Mouse (Mus musculus): ENCODE data around the gene Uggt2. TPM values are rescaled to one million over a fixed set of nuclear protein-coding genes. Genes with fewer than 3 reads are reported as not detected.

Gene Uggt2
- 18.5 TPM for polyA plus RNA-seq (2021)

DNA sequence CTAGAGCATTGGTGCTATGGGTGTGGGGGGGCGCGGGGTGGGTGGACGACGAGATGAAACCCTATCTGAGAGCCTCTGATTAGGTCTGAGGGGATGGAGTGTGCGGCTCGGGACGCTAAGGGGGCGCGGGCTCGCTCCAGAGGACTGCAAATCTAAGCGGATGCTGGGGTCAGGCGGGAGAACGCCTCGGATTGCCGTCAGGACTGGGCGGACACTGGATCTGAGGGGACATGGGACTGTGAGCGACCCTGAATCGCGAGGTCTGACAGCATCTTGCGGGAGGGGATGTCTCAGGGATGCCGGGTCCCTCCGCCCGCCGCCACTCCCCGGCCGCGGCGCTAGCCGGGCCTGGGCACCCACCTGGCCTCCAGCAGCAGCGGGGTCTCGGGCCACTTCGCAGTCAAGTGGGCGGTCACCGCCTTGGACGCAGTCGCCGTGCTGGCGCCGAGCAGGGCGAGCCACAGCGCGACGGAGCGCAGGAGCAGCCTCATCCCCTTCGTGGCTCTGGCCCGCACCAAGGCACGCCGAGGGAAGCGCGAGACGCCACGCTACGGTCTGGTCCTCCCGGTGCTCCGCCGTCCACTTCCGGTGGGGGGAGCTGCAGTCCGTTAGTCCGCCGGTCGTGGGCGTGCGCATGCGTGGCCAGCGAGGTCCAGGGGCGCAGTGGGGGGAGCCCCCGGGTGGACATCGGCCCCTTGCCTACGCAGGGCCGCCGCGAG lies at the start of gene Uggt2:
Gene Uggt2, minus strand, starts transcription at position 580 of the 719 bp plus-strand sequence.
- POLR2A ChIA-PET: no interaction called here
- ATAC-seq: peak; percentile 98
- in situ Hi-C loops (cut with MboI; ENCODE audit: low pct_unique_long_range_greater_than_20kb): loop anchor here (25.0 kb wide), 1 partner anchor 963 kb away; no protein-coding TSS in a partner anchor
- CTCF ChIA-PET: interaction anchor here (1.3 to 1.4 kb wide), 2 partner anchors 13 to 281 kb away, joined by 3 read pairs; no protein-coding TSS in a partner anchor
- DNase-seq (ENCODE audit: low read depth, low spot score): peak; percentile 22
- H3K27me3 ChIP-seq: no peaks in the 10 kb centered on the region
- TF ChIP-seq CTCF (IDR thresholded peaks at IDR 0.05): peak; percentile 98

- POLR2A ChIA-PET: interaction anchor here (0.5 kb wide), 1 partner anchor 35 kb away, joined by 4 read pairs; no protein-coding TSS in a partner anchor
- in situ Hi-C loops (cut with MboI; ENCODE audit: low pct_unique_long_range_greater_than_20kb): no loop called here
- DNase-seq (ENCODE audit: low read depth, low spot score) (no peak), ATAC-seq (no peak)
- H3K27me3 ChIP-seq: peaks cover 43% of the 10 kb centered on the region
- no peak for TF ChIP-seq CTCF (IDR thresholded peaks at IDR 0.05)
- CTCF ChIA-PET: interaction anchor here (1.2 kb wide), 1 partner anchor 17 kb away, joined by 3 read pairs; no protein-coding TSS in a partner anchor
Observed at GRCm38 (mm10) chr14:119139381-119139950, 40.2 kb upstream of the Uggt2 start.

DNA sequence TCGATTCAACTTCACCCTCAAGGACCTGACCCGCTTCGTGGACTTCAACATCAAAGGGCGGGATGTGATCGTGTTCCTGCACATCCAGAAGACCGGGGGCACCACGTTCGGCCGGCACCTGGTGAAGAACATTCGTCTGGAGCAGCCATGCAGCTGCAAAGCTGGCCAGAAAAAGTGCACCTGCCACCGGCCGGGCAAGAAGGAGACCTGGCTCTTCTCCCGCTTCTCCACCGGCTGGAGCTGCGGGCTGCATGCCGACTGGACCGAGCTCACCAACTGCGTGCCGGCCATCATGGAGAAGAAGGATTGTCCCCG lies 39.5 kb upstream of the Uggt2 start:
- H3K27me3 ChIP-seq: peaks cover 48% of the 10 kb centered on the region
- POLR2A ChIA-PET: no interaction called here
- ATAC-seq: no peak

DNA sequence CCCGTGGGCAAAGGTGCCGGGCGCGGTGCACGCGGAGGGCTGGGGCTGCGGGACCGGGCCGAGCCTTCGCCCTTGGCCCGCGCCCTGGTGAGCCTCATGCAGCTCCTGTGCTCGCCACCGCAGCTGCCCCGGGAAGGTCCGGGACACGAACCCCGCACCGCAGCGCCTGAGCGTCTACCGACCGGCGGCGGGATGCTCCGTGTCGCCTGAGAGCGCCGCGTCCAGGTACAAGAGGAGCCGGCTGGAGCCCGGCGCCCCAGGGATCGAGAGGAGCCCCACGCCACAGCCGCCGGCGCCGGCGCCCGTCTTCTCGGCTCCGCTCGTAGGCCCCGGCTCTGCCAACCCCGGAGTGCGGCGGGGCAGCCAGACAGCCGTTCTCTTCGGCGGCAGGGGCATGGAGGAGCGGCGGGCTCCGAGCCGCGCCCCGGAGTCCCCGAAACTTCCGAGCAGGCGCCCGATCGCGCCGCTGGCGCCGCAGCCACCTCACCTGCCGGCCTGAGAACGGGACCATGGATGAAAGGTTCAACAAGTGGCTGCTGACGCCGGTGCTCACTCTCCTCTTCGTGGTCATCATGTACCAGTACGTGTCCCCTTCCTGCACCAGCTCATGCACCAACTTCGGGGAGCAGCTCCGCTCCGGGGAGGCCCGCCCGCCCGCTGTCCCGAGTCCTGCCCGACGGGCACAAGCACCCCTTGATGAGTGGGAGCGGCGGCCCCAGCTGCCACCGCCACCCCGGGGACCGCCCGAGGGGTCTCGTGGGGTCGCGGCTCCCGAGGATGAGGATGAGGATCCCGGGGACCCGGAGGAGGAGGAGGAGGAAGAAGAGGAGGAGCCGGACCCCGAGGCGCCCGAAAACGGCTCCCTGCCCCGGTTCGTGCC lies 38.9 kb upstream of the Uggt2 start, which contains the start of gene Hs6st3:
Gene Hs6st3, plus strand, starts transcription at position 436 of the 880 bp plus-strand sequence.
- in situ Hi-C loops (cut with MboI; ENCODE audit: low pct_unique_long_range_greater_than_20kb): no loop called here
- ChIA-PET CTCF (interaction anchor here (1.2 kb wide), 1 partner anchor 18 kb away, joined by 3 read pairs; no protein-coding TSS in a partner anchor), POLR2A (no interaction called here)
- DNase-seq (ENCODE audit: low read depth, low spot score): no peak
- H3K27me3 ChIP-seq: peaks cover 48% of the 10 kb centered on the region
- TF ChIP-seq CTCF (IDR thresholded peaks at IDR 0.05): no peak
- ATAC-seq: peak; percentile 40

More for the DNA sequence above, 39.5 kb upstream of the Uggt2 start:
- no peak for TF ChIP-seq CTCF (IDR thresholded peaks at IDR 0.05)
- in situ Hi-C loops (cut with MboI; ENCODE audit: low pct_unique_long_range_greater_than_20kb): no loop called here
- no peak for DNase-seq (ENCODE audit: low read depth, low spot score)
- CTCF ChIA-PET: interaction anchor here (1.2 kb wide), 1 partner anchor 17 kb away, joined by 3 read pairs; no protein-coding TSS in a partner anchor

DNA sequence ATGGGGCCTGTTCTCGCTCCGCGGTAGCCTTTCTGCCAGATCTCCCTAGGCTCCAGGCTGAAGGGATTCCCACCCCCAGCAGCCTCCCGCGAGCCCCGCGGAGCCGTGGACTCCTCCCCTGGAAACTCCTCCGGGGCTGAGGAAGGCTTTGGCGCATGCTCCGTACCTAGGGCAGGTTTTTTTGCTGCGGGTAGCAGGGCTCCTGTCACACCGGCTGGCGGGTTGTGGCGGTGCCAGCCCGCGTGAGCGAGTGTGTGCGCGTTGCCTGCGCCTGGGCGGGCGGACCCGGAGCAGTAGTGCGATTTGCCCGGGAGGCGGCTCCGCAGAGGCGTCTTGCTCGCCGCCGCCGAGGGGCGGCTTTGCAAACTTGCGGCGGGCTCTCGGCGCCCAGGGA lies 38.3 kb upstream of the Uggt2 start:
- no peak for TF ChIP-seq CTCF (IDR thresholded peaks at IDR 0.05)
- in situ Hi-C loops (cut with MboI; ENCODE audit: low pct_unique_long_range_greater_than_20kb): no loop called here
- POLR2A ChIA-PET: interaction anchor here (0.6 kb wide), 1 partner anchor 171 kb away, joined by 3 read pairs; no protein-coding TSS in a partner anchor
- CTCF ChIA-PET: no interaction called here
- DNase-seq (ENCODE audit: low read depth, low spot score) (peak; percentile 6), ATAC-seq (peak; percentile 85)
- peaks cover 50% of the 10 kb centered on the region for H3K27me3 ChIP-seq

DNA sequence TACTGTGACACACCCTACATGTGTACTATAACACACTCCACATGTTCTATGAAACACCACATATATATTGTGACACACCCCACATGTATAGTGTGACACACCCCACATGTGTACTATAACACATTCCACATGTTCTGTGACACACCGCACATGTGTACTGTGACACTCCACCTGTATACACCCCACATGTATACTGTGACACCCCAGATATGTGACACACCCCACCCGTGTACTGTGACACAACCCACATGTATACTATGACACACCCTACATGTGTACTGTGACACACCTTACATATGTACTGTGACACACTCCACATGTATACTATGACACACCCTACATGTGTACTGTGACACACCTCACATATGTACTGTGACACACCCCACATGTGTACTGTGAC lies 28.1 kb upstream of the Uggt2 start:
- no peak for DNase-seq (ENCODE audit: low read depth, low spot score)
- TF ChIP-seq CTCF (IDR thresholded peaks at IDR 0.05): no peak
- in situ Hi-C loops (cut with MboI; ENCODE audit: low pct_unique_long_range_greater_than_20kb): no loop called here
- CTCF ChIA-PET: no interaction called here
- H3K27me3 ChIP-seq: peaks cover 17% of the 10 kb centered on the region
- POLR2A ChIA-PET: no interaction called here
- no peak for ATAC-seq

DNA sequence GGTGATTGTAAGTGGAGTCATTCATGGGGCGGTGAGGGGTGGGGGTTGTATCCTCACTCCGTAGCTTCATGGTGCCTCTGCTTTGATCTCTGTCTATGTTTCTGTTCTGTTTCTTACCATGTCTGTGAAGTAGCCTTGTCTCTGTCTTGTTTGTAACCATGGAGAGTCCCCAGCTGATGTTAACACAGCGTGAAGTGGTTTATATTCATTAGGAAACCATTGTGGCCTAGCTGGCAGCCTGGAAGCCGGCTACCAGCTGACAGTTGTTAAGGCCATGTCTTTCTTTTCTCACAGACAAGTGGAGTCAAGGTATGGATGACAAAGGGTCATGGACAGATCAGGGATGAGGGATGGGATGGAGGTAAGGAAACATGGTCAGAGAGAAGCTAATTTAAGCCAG lies 26.6 kb upstream of the Uggt2 start:
- ChIA-PET POLR2A (no interaction called here), CTCF (interaction anchor here (0.8 kb wide), 1 partner anchor 10 kb away, joined by 3 read pairs; no protein-coding TSS in a partner anchor)
- H3K27me3 ChIP-seq: peaks cover 31% of the 10 kb centered on the region
- TF ChIP-seq CTCF (IDR thresholded peaks at IDR 0.05): no peak
- no peak for ATAC-seq
- in situ Hi-C loops (cut with MboI; ENCODE audit: low pct_unique_long_range_greater_than_20kb): no loop called here
- no peak for DNase-seq (ENCODE audit: low read depth, low spot score)

DNA sequence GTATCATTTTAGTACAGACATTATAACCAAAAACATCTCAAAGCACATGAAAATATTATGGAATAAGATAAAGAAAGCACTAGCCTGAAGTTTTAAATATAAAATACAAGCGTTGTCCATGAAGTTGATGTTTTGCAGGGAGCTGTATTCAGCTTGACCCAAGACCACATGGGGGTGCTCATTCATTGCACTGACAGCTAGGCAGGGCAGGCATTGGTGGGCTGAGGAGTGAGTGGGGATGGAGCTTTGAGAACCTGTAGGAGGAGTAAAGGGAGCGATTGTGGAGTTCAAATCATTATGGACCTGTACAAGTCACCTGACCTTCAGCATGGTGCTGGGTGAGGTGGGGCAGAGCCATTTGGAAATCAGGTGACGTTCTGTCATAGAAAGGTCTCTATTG lies 24.8 kb upstream of the Uggt2 start:
- ATAC-seq: no peak
- ChIA-PET CTCF (interaction anchor here (0.9 kb wide), 1 partner anchor 9 kb away, joined by 3 read pairs; no protein-coding TSS in a partner anchor), POLR2A (no interaction called here)
- TF ChIP-seq CTCF (IDR thresholded peaks at IDR 0.05): peak; percentile 53
- H3K27me3 ChIP-seq: peaks cover 33% of the 10 kb centered on the region
- in situ Hi-C loops (cut with MboI; ENCODE audit: low pct_unique_long_range_greater_than_20kb): no loop called here
- DNase-seq (ENCODE audit: low read depth, low spot score): no peak

DNA sequence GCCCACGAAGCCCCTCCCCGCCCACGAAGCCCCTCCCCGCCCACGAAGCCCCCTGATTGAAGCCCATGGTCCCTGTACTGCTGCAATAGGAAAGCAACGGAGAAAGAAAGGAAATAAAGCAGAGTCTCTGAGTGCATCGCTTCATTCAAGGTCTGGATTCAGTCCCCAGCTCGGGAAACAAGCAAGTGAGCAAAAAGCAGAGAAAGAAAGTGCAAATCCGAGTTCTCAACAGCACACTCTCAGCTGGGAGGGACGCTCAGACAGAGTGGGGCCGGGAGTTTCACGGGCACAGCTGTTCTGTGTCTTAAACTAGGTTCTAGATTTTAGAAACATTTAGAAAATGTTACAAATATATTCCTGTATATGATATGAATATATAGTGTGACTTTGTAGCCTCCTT lies 24.4 kb upstream of the Uggt2 start:
- POLR2A ChIA-PET: no interaction called here

DNA sequence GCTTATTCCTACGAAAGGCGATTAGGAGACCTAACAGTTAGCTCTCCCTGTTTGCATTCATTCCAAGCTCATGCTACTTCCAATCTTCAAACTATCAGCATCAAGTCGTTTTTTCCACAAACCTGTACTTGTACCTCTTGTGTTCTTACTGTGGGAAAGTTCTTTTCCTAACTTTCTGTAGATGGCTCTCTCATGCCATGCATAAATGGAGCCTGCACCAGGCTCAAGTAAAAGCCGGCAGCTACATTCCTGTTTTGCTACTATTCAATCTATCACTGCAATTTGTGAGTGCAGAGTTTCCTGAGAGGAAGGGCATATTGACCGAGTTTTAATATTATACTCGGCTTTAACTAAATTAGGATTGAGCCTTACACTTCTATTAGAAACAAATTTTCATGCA lies 13.3 kb upstream of the Uggt2 start:
- DNase-seq (ENCODE audit: low read depth, low spot score) (no peak), ATAC-seq (no peak)
- ChIA-PET CTCF (interaction anchor here (1.2 kb wide), 1 partner anchor 13 kb away, joined by 3 read pairs; no protein-coding TSS in a partner anchor), POLR2A (no interaction called here)
- in situ Hi-C loops (cut with MboI; ENCODE audit: low pct_unique_long_range_greater_than_20kb): no loop called here
- peaks cover 27% of the 10 kb centered on the region for H3K27me3 ChIP-seq
- no peak for TF ChIP-seq CTCF (IDR thresholded peaks at IDR 0.05)

More for the DNA sequence above, 24.4 kb upstream of the Uggt2 start:
- in situ Hi-C loops (cut with MboI; ENCODE audit: low pct_unique_long_range_greater_than_20kb): no loop called here
- no peak for TF ChIP-seq CTCF (IDR thresholded peaks at IDR 0.05)
- peaks cover 29% of the 10 kb centered on the region for H3K27me3 ChIP-seq
- ATAC-seq: no peak
- no peak for DNase-seq (ENCODE audit: low read depth, low spot score)
- CTCF ChIA-PET: interaction anchor here (0.9 kb wide), 1 partner anchor 9 kb away, joined by 3 read pairs; no protein-coding TSS in a partner anchor
